Mouse (Mus musculus): ENCODE results near the gene Vegfa.

GRCm38 (mm10) chr17:46075116-46075485 is 42.9 kb upstream of the Vegfa start:
- TF ChIP-seq POLR2A (IDR thresholded peaks at IDR 0.05; ENCODE audit: insufficient read length, low read depth) (no peak), TCF12 (IDR thresholded peaks at IDR 0.05; ENCODE audit: insufficient read depth, poor library complexity, severe bottlenecking) (no peak), MYOG (IDR thresholded peaks at IDR 0.05; ENCODE audit: control insufficient read depth in 1 of 3, insufficient read depth in 1 of 3, insufficient read length in 2 of 3, low read depth in 2 of 3) (peak in 1 of 3 experiments; percentile 18), POLR2AphosphoS2 (IDR thresholded peaks at IDR 0.05; ENCODE audit: insufficient read length, low read depth) (no peak), USF1 (IDR thresholded peaks at IDR 0.05; ENCODE audit: low read depth) (no peak), CEBPB (IDR thresholded peaks at IDR 0.05; ENCODE audit: insufficient read depth, poor library complexity, severe bottlenecking) (peak; percentile 51; the same call in 1 of the 2 replicates), MYOD1 (IDR thresholded peaks at IDR 0.05; ENCODE audit: control insufficient read depth in 1 of 3, insufficient read length in 2 of 3, low read depth in 2 of 3) (no peak), E2F4 (IDR thresholded peaks at IDR 0.05; ENCODE audit: insufficient read depth) (no peak), TCF3 (IDR thresholded peaks at IDR 0.05; ENCODE audit: insufficient read length, low read depth) (no peak), MAX (IDR thresholded peaks at IDR 0.05; ENCODE audit: low read depth) (no peak), REST (IDR thresholded peaks at IDR 0.05; ENCODE audit: insufficient read depth, insufficient read length) (no peak), SRF (IDR thresholded peaks at IDR 0.05; ENCODE audit: control insufficient read depth, insufficient read length, low read depth) (no peak)

Data from myocyte (in vitro differentiated cells).